Mouse (Mus musculus) midbrain, embryonic 14.5 days (tissue): Measurements from ENCODE around the gene Fzr1. TPM values are rescaled to one million over a fixed set of nuclear protein-coding genes. Genes with fewer than 3 reads are reported as not detected.

Experiments
- ATAC-seq: fragments of 200-750 bp; cut with Nextera tagmentation; 2 replicates; pipeline ENCODE4 v1.8.0; 2017; ENCODE audit warnings: moderate number of reproducible peaks, moderate library complexity; ENCODE audit not compliant: low FRiP score, low TSS enrichment
- DNase-seq: peaks from one replicate; pipeline ENCODE4 v3.0.0-alpha.2; 2015
- H3K27ac ChIP-seq: fragments of 300-500 bp; sonication (generic); replicated peaks from 2 replicates; pipeline ENCODE4 v1.5.1; 2014; ENCODE audit warnings: mild to moderate bottlenecking, low read depth, low read length, moderate library complexity
- H3K27me3 ChIP-seq: fragments of 300-500 bp; sonication (generic); 2 replicates; pipeline ENCODE4 v1.6.1; 2014; ENCODE audit warnings: low read length, control low read depth, mixed read lengths; ENCODE audit not compliant: control insufficient read depth, insufficient read depth
- H3K36me3 ChIP-seq: fragments of 300-500 bp; sonication (generic); 2 replicates; pipeline ENCODE4 v1.6.1; 2014; ENCODE audit warnings: low read length, control low read depth; ENCODE audit not compliant: control insufficient read depth, insufficient read depth
- H3K4me1 ChIP-seq: fragments of 300-500 bp; sonication (generic); 2 replicates; pipeline ENCODE4 v1.6.1; 2014; ENCODE audit warnings: mild to moderate bottlenecking, antibody characterized with exemption, low read length, control low read depth; ENCODE audit not compliant: control insufficient read depth, insufficient read depth
- H3K4me2 ChIP-seq: fragments of 300-500 bp; sonication (generic); 2 replicates; pipeline ENCODE4 v1.6.1; 2014; ENCODE audit warnings: mild to moderate bottlenecking, low read length, moderate library complexity
- H3K4me3 ChIP-seq: fragments of 300-500 bp; sonication (generic); replicated peaks from 2 replicates; pipeline ENCODE4 v1.5.1; 2014; ENCODE audit warnings: low read depth, low read length
- H3K9ac ChIP-seq: fragments of 300-500 bp; sonication (generic); replicated peaks from 2 replicates; pipeline ENCODE4 v1.6.1; 2014; ENCODE audit warnings: mild to moderate bottlenecking, low read length, moderate library complexity
- H3K9me3 ChIP-seq: fragments of 300-500 bp; sonication (generic); 2 replicates; pipeline ENCODE4 v1.6.1; 2016; ENCODE audit warnings: low read length, control low read depth, mixed read lengths; ENCODE audit not compliant: control insufficient read depth
- WGBS: fragments of 180-500 bp; shearing (Covaris S2); extraction: QIAGEN DNeasy Blood & Tissue Kit; methylation state at CpG from one replicate; pipeline ENCODE4 v1.1.7; 2014; 5-methylcytosine and 5-hydroxymethylcytosine counted together
- polyA plus RNA-seq: library from polyadenylated mRNA; unstranded; fragments of >200 nt; fragmentation: Nextera tagmentation; extraction: Ambion mirVana; gene quantifications from 2 replicates; pipeline ENCODE4 v1.2.1, GENCODE M21; 2014

Gene Fzr1
- polyA plus RNA-seq, 1 experiment from 2014 or later, result 122 TPM

DNA sequence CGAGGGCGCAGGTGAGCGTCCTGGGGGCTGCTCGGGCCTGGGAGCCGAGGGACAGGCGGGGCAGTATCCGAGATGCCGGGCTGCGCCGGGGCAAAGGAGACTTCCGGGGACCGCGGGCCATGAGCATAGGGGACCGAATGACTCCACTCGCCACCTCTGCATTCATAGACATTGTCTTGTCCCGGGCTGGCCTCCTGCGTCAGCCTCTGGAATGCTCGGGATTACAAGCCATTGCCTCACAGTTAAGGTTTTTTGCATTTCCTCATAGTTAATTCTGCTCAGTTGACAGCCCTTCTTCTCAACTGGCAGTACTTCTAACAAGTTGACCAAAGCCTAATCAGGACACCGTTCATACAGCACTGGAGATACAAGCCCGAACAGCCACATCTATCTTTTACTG, 56.9 kb downstream of the Fzr1 start:
- Histone ChIP-seq H3K36me3 (peaks cover 62% of the 10 kb centered on the region), H3K4me2 (peak overlapping the region; percentile 79), H3K27ac (peak overlapping the region; percentile 94), H3K27me3 (no peaks in the 10 kb centered on the region), H3K9ac (peak overlapping the region; percentile 76), H3K9me3 (no peaks in the 10 kb centered on the region), H3K4me3 (peak overlapping the region; percentile 93), H3K4me1 (peaks cover 15% of the 10 kb centered on the region)
- ATAC-seq (0 out of 2 replicates have a peak, but pooled peaks have one; percentile 0), DNase-seq (no peak)
- WGBS, result 4% methylated on average over 20 of the region's 20 CpGs

DNA sequence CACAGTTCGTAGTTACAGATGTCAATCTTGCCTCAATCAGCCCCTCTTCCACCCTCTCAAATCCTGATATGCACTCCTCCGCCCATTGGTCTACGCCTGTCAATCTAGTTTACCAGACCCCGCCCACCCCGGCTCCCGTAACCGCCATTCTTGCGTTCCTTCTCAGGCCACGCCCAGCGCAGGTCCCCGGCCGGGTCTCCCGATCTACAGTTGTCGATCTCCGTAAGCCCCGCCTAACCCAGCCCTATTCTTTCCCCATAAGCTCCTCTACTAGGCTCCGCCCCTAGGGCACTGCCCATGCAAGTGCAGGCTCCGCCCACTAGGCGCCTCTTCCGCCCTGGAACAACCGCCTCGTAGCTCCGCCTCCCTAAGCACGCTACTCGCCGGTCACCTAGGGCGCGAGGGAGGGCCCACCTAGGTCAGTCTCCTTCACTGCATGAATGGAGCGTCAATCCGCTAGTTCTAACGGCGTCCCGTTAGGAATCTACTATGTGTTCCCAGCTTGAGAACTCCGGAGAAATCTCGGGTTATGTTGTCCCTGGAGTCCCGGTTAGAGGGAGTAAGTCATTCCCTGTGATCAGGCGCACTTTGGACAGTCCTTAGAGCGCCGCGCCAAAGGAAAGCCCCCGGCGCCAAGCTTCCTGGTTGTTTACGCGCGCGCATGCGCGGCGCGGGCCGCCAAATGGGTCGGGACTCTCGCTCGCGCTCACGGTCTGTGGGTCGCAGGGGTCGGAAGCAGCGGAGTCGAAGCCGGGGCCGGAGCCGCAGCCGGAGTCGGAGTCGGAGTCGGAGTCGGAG, 57.6 kb downstream of the Fzr1 start, which contains the start of gene Cactin:
Cactin (plus strand) TSS at position 554 of the 798 bp plus-strand sequence.
- H3K27ac ChIP-seq, result peak within 1 kb of the TSS; percentile 94
- ATAC-seq (peak; percentile 94), DNase-seq (peak; percentile 100)
- H3K36me3 ChIP-seq, result peaks cover 62% of the 10 kb centered on the region
- H3K4me3 ChIP-seq, result peak within 1 kb of the TSS; percentile 93
- H3K4me2 ChIP-seq, result peak within 1 kb of the TSS; percentile 79
- no peaks in the 10 kb centered on the region for H3K9me3 ChIP-seq
- under 1% methylated on average over 68 of the region's 68 CpGs for WGBS
- peak within 1 kb of the TSS; percentile 76 for H3K9ac ChIP-seq
- peaks cover 15% of the 10 kb centered on the region for H3K4me1 ChIP-seq
- no peaks in the 10 kb centered on the region for H3K27me3 ChIP-seq

- 1% methylated on average over 38 of the region's 38 CpGs for WGBS
- peak overlapping the region; percentile 93 for H3K4me3 ChIP-seq
- peaks cover 62% of the 10 kb centered on the region for H3K36me3 ChIP-seq
- peak overlapping the region; percentile 27; the same call in 1 of the 2 replicates for H3K9ac ChIP-seq
- H3K4me1 ChIP-seq, result peaks cover 15% of the 10 kb centered on the region
- no peaks in the 10 kb centered on the region for H3K9me3 ChIP-seq
- peak; percentile 97 for DNase-seq
- peak overlapping the region; percentile 79 for H3K4me2 ChIP-seq
- peak overlapping the region; percentile 94 for H3K27ac ChIP-seq
- ATAC-seq, result no peak
- no peaks in the 10 kb centered on the region for H3K27me3 ChIP-seq
Measured at GRCm38 (mm10) chr10:81319741-81320549, 58.4 kb downstream of the Fzr1 start.

- peak overlapping the region; percentile 94 for H3K27ac ChIP-seq
- peaks cover 62% of the 10 kb centered on the region for H3K36me3 ChIP-seq
- H3K4me1 ChIP-seq, result peaks cover 15% of the 10 kb centered on the region
- peak overlapping the region; percentile 27; the same call in 1 of the 2 replicates for H3K9ac ChIP-seq
- H3K4me3 ChIP-seq, result peak overlapping the region; percentile 93
- WGBS, result 44% methylated on average over 8 of the region's 8 CpGs
- DNase-seq (no peak), ATAC-seq (no peak)
- H3K9me3 ChIP-seq, result no peaks in the 10 kb centered on the region
- H3K27me3 ChIP-seq, result no peaks in the 10 kb centered on the region
- H3K4me2 ChIP-seq, result peak overlapping the region; percentile 79
Measured at GRCm38 (mm10) chr10:81319330-81319699, 59.0 kb downstream of the Fzr1 start.

- ATAC-seq, result no peak
- Histone ChIP-seq H3K36me3 (peaks cover 62% of the 10 kb centered on the region), H3K4me1 (peaks cover 15% of the 10 kb centered on the region), H3K27ac (peak overlapping the region; percentile 94; the same call in 1 of the 2 replicates), H3K9ac (peak overlapping the region; percentile 27; the same call in 1 of the 2 replicates), H3K9me3 (no peaks in the 10 kb centered on the region), H3K27me3 (no peaks in the 10 kb centered on the region), H3K4me2 (peak overlapping the region; percentile 79), H3K4me3 (no peak overlapping the region)
- DNase-seq, result no peak
- 94% methylated on average over 13 of the region's 13 CpGs for WGBS
Measured at GRCm38 (mm10) chr10:81318589-81319329, 59.6 kb downstream of the Fzr1 start.

DNA sequence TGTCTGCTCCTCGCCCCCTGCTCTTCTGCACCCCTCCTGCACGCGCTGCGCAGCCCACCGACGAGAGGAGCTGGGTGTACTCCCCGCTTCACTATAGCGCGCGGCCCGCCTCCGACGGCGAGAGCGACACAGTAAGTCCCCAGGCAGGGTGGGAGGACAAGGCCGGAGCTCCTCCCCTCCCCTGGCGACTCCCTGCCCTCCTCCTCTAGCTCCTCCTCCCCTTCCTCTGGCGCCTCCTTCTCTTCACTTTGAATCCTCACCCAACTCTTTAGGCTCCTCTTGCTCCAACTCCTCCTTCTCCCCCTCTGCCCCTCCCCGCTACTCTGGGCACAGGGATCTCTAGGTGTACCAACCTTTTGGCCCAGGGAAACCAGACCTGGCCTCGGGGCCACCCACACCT, 61.0 kb downstream of the Fzr1 start:
- Histone ChIP-seq H3K4me2 (no peak overlapping the region), H3K4me1 (peaks cover 15% of the 10 kb centered on the region), H3K36me3 (peaks cover 62% of the 10 kb centered on the region), H3K27ac (no peak overlapping the region), H3K27me3 (no peaks in the 10 kb centered on the region), H3K4me3 (no peak overlapping the region), H3K9me3 (no peaks in the 10 kb centered on the region), H3K9ac (no peak overlapping the region)
- ATAC-seq (no peak), DNase-seq (no peak)
- 13% methylated on average over 19 of the region's 20 CpGs for WGBS

- H3K4me2 ChIP-seq, result no peak overlapping the region
- 35% methylated on average over 16 of the region's 16 CpGs for WGBS
- H3K36me3 ChIP-seq, result peaks cover 70% of the 10 kb centered on the region
Measured at GRCm38 (mm10) chr10:81316338-81317060, 61.8 kb downstream of the Fzr1 start.

More at GRCm38 (mm10) chr10:81316338-81317060, 61.8 kb downstream of the Fzr1 start:
- no peak overlapping the region for H3K9ac ChIP-seq
- no peak overlapping the region for H3K27ac ChIP-seq
- DNase-seq, result peak; percentile 57
- no peaks in the 10 kb centered on the region for H3K9me3 ChIP-seq
- no peak overlapping the region for H3K4me3 ChIP-seq
- no peak for ATAC-seq
- no peaks in the 10 kb centered on the region for H3K27me3 ChIP-seq
- H3K4me1 ChIP-seq, result peaks cover 9% of the 10 kb centered on the region
